Mouse (Mus musculus) liver, embryonic 14 days (tissue): Measurements from ENCODE around the gene Tceal1. TPM values are rescaled to one million over a fixed set of nuclear protein-coding genes. Genes with fewer than 3 reads are reported as not detected.

Experiments used
- polyA plus RNA-seq: library from polyadenylated mRNA; depleted of rRNA; stranded (reverse); fragments of >200 nt; gene quantifications from 2 replicates; pipeline ENCODE4 v1.2.3, GENCODE M21; 2012; rRNA removed

Gene Tceal1
- polyA plus RNA-seq: 0.47 and 0.61 TPM in 2 replicates

GRCm38 (mm10) chrX:136707446-136708167 is at the start of gene Tceal1:
Tceal1 (plus strand) TSS chrX:136707982.

DNA sequence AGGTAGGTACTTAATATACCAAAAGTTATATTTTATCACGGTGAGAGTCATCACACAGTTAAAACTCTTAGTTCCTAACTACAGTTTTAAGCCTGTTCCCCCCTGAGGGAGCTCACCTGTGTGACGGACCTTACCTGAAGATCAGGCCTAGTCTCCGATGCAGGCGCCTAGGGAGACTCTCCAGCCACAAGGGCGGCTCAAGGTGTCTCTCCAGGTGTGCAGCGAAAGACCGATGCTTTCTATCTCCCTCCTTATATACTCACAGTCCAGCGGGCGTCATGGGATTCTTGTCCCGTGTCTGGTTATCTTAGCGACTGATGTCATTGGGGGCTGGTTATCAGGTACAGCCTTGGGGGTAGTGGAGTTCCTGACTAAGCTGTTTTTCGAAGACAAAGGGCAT is 35.7 kb downstream of the Tceal1 start, which contains the start of gene Morf4l2:
Gene Morf4l2, minus strand, starts transcription at position 232 of the 400 bp plus-strand sequence.

Other genes with a start within 250 kb of the Tceal1 start
- gene Kir3dl1, start 190.0 kb upstream of the Tceal1 start, polyA plus RNA-seq: not detected in 2 replicates
- not detected in 2 replicates for gene Kir3dl2, start 163.9 kb upstream of the Tceal1 start, polyA plus RNA-seq
- gene Tceal3, start 117.1 kb upstream of the Tceal1 start, polyA plus RNA-seq: 0.17 and 1.9 TPM in 2 replicates
- gene Morf4l2, start 35.7 kb downstream of the Tceal1 start, polyA plus RNA-seq: 122 and 139 TPM in 2 replicates
- not detected in 2 replicates for gene Glra4, start 72.2 kb downstream of the Tceal1 start, polyA plus RNA-seq
- gene Plp1, start 114.7 kb downstream of the Tceal1 start, polyA plus RNA-seq: 0.78 and 0.81 TPM in 2 replicates
- gene Rab9b, start 160.8 kb downstream of the Tceal1 start, polyA plus RNA-seq: 0.01 TPM in 2 replicates
- not detected in 2 replicates for gene H2bfm, start 219.3 kb downstream of the Tceal1 start, polyA plus RNA-seq